Mouse (Mus musculus) thymus, postnatal 10 days (tissue): ENCODE data around the gene Nfe2l2.
"Not testable (repeated sequence)": the region's sequence is repeated elsewhere in the genome, so short reads cannot be mapped to it uniquely, and the experiment has no call there.

Experiments
- DNase-seq, 2 experiments: peaks; one replicate each; pipeline ENCODE4 v3.0.0; 2021; ENCODE audit warnings: low spot score in 2 of 2

The Nfe2l2 gene

GRCm38 (mm10) chr2:75650437-75650836 lies 54.0 kb downstream of the Nfe2l2 start:
- no peak for DNase-seq

- DNase-seq, result no peak
These were observed 59.2 kb downstream of the Nfe2l2 start for GRCm38 (mm10) chr2:75645251-75645650.

GRCm38 (mm10) chr2:75643950-75644349 lies 60.5 kb downstream of the Nfe2l2 start:
- DNase-seq, result no peak

- no peak for DNase-seq
These were observed 61.5 kb downstream of the Nfe2l2 start for GRCm38 (mm10) chr2:75642795-75643550.

- not testable (repeated sequence) for DNase-seq
These were observed 62.1 kb downstream of the Nfe2l2 start for GRCm38 (mm10) chr2:75642312-75642711.

GRCm38 (mm10) chr2:75639535-75639934 lies 64.9 kb downstream of the Nfe2l2 start:
- DNase-seq, result not testable (repeated sequence)

- DNase-seq, result not testable (repeated sequence)
These were observed 66.6 kb downstream of the Nfe2l2 start for GRCm38 (mm10) chr2:75637822-75638221.

GRCm38 (mm10) chr2:75637361-75637760 lies 67.1 kb downstream of the Nfe2l2 start:
- DNase-seq, result no peak

- not testable (repeated sequence) for DNase-seq
These were observed 67.5 kb downstream of the Nfe2l2 start for GRCm38 (mm10) chr2:75637055-75637304.

- peak; percentile 54 to 65 for DNase-seq
These were observed 68.0 kb downstream of the Nfe2l2 start for GRCm38 (mm10) chr2:75636261-75637054.

GRCm38 (mm10) chr2:75634431-75634830 lies 70.0 kb downstream of the Nfe2l2 start:
- not testable (repeated sequence) for DNase-seq

- peak in 1 of 2 experiments; percentile 17 for DNase-seq
These were observed 70.7 kb downstream of the Nfe2l2 start for GRCm38 (mm10) chr2:75633784-75634183.

GRCm38 (mm10) chr2:75633381-75633780 lies 71.1 kb downstream of the Nfe2l2 start:
- no peak for DNase-seq

GRCm38 (mm10) chr2:75632721-75633181 lies 71.7 kb downstream of the Nfe2l2 start:
- DNase-seq, result no peak

- no peak for DNase-seq
These were observed 72.4 kb downstream of the Nfe2l2 start for GRCm38 (mm10) chr2:75632043-75632442.

GRCm38 (mm10) chr2:75631421-75631820 lies 73.0 kb downstream of the Nfe2l2 start:
- no peak for DNase-seq

- DNase-seq, result no peak
These were observed 76.0 kb downstream of the Nfe2l2 start for GRCm38 (mm10) chr2:75628487-75628886.

GRCm38 (mm10) chr2:75626597-75627440 lies 77.6 kb downstream of the Nfe2l2 start:
- DNase-seq, result no peak
